27 mouse cellular contexts compared by ENCODE assay signal in the genomic region with DNA sequence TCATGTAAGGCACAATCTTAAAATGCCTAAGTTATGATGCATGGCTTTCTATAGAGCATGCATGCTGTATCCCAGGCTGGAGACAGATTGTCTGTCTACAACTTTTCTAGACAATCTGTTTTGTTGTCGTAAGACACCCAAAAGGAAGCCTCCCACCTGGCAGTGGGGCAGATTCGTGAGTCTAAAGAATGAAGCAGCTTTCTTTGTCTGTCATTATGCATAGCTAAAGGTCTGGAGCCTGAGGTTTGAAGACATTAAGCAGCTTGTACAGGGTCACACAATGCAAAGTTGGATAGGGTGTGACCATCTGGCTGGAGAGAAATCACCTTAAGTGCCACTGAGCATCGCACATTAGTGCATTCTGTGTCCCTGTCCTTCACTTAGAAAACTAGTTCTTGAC.
DNase-seq lines count a peak whose midpoint lies in the region; ATAC-seq and TF ChIP-seq lines count a peak whose summit lies in the region.
"Had no signal": no experiment of that assay in that cellular context is flagged by ENCODE, and none has a peak within 500 bp of the region (broad histone marks: within the 10 kb centered on the region; RNA-seq: fewer than 3 reads in every experiment).

No protein-coding gene starts in this region.

- no peak for ATAC-seq in forebrain, embryonic 13.5 days
- no peak for ATAC-seq in forebrain, embryonic 12.5 days (ENCODE audit: low FRiP score)
- no peak for ATAC-seq in hindbrain, embryonic 13.5 days (ENCODE audit: low FRiP score)
- ATAC-seq: activated CD4-positive, CD25-positive, alpha-beta regulatory T cell, adult 4 months had no signal

- no peaks in the 10 kb centered on the region for H3K9me3 ChIP-seq in forebrain, embryonic 13.5 days (replicated peaks)
- H3K9me3 ChIP-seq in forebrain, embryonic 12.5 days: no peaks in the 10 kb centered on the region
- no peaks in the 10 kb centered on the region for H3K9me3 ChIP-seq in hindbrain, embryonic 13.5 days
- H3K9me3 ChIP-seq: embryonic facial prominence, embryonic 13.5 days; heart, embryonic 13.5 days; kidney, embryonic 15.5 days; liver, embryonic 15.5 days; lung, embryonic 15.5 days had no signal

- H3K4me3 ChIP-seq in forebrain, embryonic 13.5 days: no peak overlapping the region
- H3K4me3 ChIP-seq in forebrain, embryonic 12.5 days (replicated peaks): no peak overlapping the region
- H3K4me3 ChIP-seq in layer of hippocampus, adult 2 months: no peak overlapping the region
- no peak overlapping the region for H3K4me3 ChIP-seq in embryonic fibroblast, embryonic 13.5 days (ENCODE audit: insufficient read depth, low read length)
- H3K4me3 ChIP-seq in hindbrain, embryonic 13.5 days: no peak overlapping the region
- H3K4me3 ChIP-seq: embryonic facial prominence, embryonic 13.5 days; heart, adult 2 months; heart, embryonic 13.5 days; kidney, embryonic 15.5 days; liver, embryonic 15.5 days; lung, embryonic 15.5 days had no signal

- WGBS in forebrain, embryonic 13.5 days: 75% methylated on average over 3 of the region's 3 CpGs
- WGBS in forebrain, embryonic 12.5 days: 72% methylated on average over 3 of the region's 3 CpGs
- 53% methylated on average over 3 of the region's 3 CpGs for WGBS in hindbrain, embryonic 13.5 days

- TF ChIP-seq CTCF in layer of hippocampus, adult 2 months (conservative IDR thresholded peaks at IDR 0.05): no peak
- no peak for TF ChIP-seq CTCF in embryonic fibroblast, embryonic 13.5 days (IDR thresholded peaks at IDR 0.05; ENCODE audit: borderline replicate concordance, insufficient read depth, low read length)

- H3K4me2 ChIP-seq in forebrain, embryonic 13.5 days: no peak overlapping the region
- no peak overlapping the region for H3K4me2 ChIP-seq in forebrain, embryonic 12.5 days
- H3K4me2 ChIP-seq in hindbrain, embryonic 13.5 days: no peak overlapping the region
- H3K4me2 ChIP-seq: embryonic facial prominence, embryonic 13.5 days; heart, embryonic 13.5 days; kidney, embryonic 15.5 days; liver, embryonic 15.5 days; lung, embryonic 15.5 days had no signal

- no peaks in the 10 kb centered on the region for H3K27me3 ChIP-seq in forebrain, embryonic 13.5 days
- H3K27me3 ChIP-seq in forebrain, embryonic 12.5 days: no peaks in the 10 kb centered on the region
- 0 out of 2 replicates have a peak, but pooled peaks cover 2% of the 10 kb centered on the region for H3K27me3 ChIP-seq in hindbrain, embryonic 13.5 days
- H3K27me3 ChIP-seq: embryonic facial prominence, embryonic 13.5 days; heart, embryonic 13.5 days; kidney, embryonic 15.5 days; lung, embryonic 15.5 days had no signal

- H3K9ac ChIP-seq in forebrain, embryonic 13.5 days: no peak overlapping the region
- H3K9ac ChIP-seq in forebrain, embryonic 12.5 days: no peak overlapping the region
- H3K9ac ChIP-seq in hindbrain, embryonic 13.5 days: no peak overlapping the region
- H3K9ac ChIP-seq: embryonic facial prominence, embryonic 13.5 days; heart, embryonic 13.5 days; kidney, embryonic 15.5 days; liver, embryonic 15.5 days; lung, embryonic 15.5 days had no signal

- TF ChIP-seq POLR2A in embryonic fibroblast, embryonic 13.5 days (IDR thresholded peaks at IDR 0.05; ENCODE audit: low read depth, low read length): no peak

- peak overlapping the region; percentile 55; the same call in 1 of the 2 replicates for H3K27ac ChIP-seq in forebrain, embryonic 13.5 days
- no peak overlapping the region for H3K27ac ChIP-seq in forebrain, embryonic 12.5 days
- peak overlapping the region; percentile 8; the same call in 1 of the 2 replicates for H3K27ac ChIP-seq in layer of hippocampus, adult 2 months
- H3K27ac ChIP-seq in embryonic fibroblast, embryonic 13.5 days (ENCODE audit: insufficient read depth, low read length): peak overlapping the region; percentile 62
- H3K27ac ChIP-seq in hindbrain, embryonic 13.5 days: no peak overlapping the region
- H3K27ac ChIP-seq: embryonic facial prominence, embryonic 13.5 days; heart, adult 2 months; heart, embryonic 13.5 days; kidney, embryonic 15.5 days; liver, embryonic 15.5 days; lung, embryonic 15.5 days had no signal

- peaks cover 12% of the 10 kb centered on the region for H3K36me3 ChIP-seq in forebrain, embryonic 13.5 days (ENCODE audit: poor library complexity, severe bottlenecking)
- no peaks in the 10 kb centered on the region for H3K36me3 ChIP-seq in forebrain, embryonic 12.5 days (replicated peaks)
- H3K36me3 ChIP-seq in hindbrain, embryonic 13.5 days: no peaks in the 10 kb centered on the region
- H3K36me3 ChIP-seq: heart, embryonic 13.5 days; liver, embryonic 15.5 days; lung, embryonic 15.5 days had no signal

- H3K4me1 ChIP-seq in forebrain, embryonic 13.5 days: peaks cover 22% of the 10 kb centered on the region
- peaks cover 19% of the 10 kb centered on the region for H3K4me1 ChIP-seq in forebrain, embryonic 12.5 days
- H3K4me1 ChIP-seq in embryonic fibroblast, embryonic 13.5 days (ENCODE audit: control insufficient read depth, insufficient read depth, low read length): peaks cover 14% of the 10 kb centered on the region
- peaks cover 27% of the 10 kb centered on the region for H3K4me1 ChIP-seq in hindbrain, embryonic 13.5 days (replicated peaks)

- DNase-seq in layer of hippocampus, adult 2 months (ENCODE audit: low spot score in 2 of 2): peak in 1 of 2 experiments; percentile 34
- no peak for DNase-seq in layer of hippocampus, adult 11-12 months (ENCODE audit: low spot score)
- DNase-seq in right cerebral cortex, adult 18-20 months: peak; percentile 31
- DNase-seq in right cerebral cortex, postnatal 4 days: no peak
- DNase-seq: adrenal gland, postnatal 10 days; cerebellum, adult 2 months; cerebellum, postnatal 36 days; embryo, embryonic 11 days; gastrocnemius, postnatal 14 days; heart, adult 2 months; heart, postnatal 14 days; kidney, adult 11 months; kidney, postnatal 36 days; liver; lung, postnatal 36 days; right cerebral cortex, postnatal 14 days; thymus, postnatal 25 days had no signal

Comparison
In these comparisons a context has a peak if more than half of its experiments do, and no peak if none do; other contexts are left out.
1. H3K27ac ChIP-seq: peak in forebrain, embryonic 13.5 days (single experiment), layer of hippocampus, adult 2 months (single experiment) and embryonic fibroblast, embryonic 13.5 days (single experiment); none in forebrain, embryonic 12.5 days (single experiment) and hindbrain, embryonic 13.5 days (single experiment).